Mouse (Mus musculus) gastrocnemius, adult 18-20 months (tissue): ENCODE results near the gene Bend3. TPM values are rescaled to one million over a fixed set of nuclear protein-coding genes. Genes with fewer than 3 reads are reported as not detected.

ENCODE experiments used
- DNase-seq: peaks from one replicate; pipeline ENCODE4 v3.0.0; 2021; ENCODE audit warnings: low spot score
- long read RNA-seq, 2 experiments: library from polyadenylated mRNA; stranded (forward); transcript quantifications; one replicate each; pipeline ENCODE4 v2.0.0; 2021
- total RNA-seq, 2 experiments: library from RNA; stranded (reverse); gene quantifications; 2 replicates each; pipeline ENCODE4 v1.2.3; 2021

Gene Bend3
- total RNA-seq = 1 to 10 TPM; 3.3 to 3.8 TPM
- long read RNA-seq, experiment 1, partial matches to known transcripts = 0 of 1 reads
- long read RNA-seq, experiment 1, other reads (novel, unspliced or antisense) = 1 of 1 reads
- long read RNA-seq, experiment 2 = 0 reads

DNA sequence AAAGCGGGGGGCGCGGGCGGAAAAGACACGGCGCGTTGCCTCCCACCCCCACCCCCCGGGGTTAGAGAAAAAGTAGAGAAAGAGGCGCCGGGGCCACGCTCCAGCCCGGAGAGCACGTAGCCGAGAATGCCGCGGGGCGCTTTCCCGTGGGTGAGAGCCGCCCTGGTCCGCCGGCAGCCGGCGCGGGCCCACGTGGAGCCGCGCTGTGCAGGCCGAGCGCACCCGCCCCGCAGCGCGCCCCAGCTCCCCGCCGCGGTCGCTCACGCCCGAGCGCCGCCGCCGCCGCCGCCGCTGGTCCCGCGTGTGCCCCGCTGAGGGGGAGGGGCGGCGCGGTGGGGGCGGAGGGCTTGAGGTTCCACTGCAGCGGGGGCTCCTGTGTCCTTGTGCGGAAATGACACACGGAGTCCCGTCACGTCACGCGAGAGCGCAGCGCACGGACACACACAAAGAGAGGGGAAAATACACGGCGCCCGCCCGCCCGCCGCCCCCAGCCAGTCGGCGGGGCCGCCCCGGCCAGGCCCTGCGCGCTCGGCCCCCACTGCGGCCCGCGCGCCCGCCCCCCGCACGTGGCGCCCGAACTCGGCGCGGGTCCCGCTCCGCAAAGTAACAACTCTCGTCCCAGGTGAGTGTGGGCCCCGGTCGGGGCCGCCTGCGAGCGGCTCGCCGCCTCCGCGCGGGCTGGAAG, at the start of gene Bend3:
Gene Bend3, plus strand, starts transcription at position 81 of the 685 bp plus-strand sequence.
- DNase-seq = peak; percentile 23

DNA sequence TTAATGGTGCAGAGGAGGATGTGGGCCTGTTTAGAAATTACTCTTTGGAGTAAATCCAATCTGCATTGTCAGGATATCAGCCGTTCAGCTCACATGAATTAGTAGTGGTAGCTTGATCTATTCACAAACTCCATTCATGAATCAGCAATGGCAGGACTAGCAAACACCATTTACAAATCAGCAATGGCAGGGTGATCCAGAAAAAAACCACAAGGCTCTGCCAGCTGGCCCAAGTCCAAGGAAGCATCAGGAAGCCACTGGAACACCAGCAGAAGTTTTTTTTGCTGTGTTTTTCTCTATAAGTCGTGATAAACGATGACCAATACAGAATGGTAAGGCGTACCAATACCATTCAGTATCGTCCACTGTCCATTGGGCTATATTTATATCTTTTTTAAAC, 48.0 kb upstream of the Bend3 start:
- DNase-seq = no peak

DNA sequence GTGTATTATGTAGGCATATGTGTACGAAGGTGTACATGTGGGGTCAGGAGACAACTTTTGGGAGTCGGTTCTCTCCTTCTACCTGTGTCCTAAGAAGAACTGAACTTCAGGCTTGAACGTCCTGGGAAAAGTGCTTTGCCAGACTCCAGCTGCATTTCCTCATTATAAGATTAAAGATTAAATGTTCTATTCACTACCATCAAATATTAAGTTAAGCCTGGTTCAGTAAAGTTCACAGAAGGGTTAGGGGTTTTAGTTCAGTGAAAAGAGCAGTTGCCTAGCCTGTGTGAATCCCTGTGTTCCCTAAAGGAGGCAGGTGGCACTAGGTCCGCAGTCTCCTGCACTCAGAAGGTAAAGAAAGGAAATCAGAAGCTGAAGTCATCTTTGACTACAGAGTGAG, 44.3 kb upstream of the Bend3 start:
- no peak for DNase-seq

DNA sequence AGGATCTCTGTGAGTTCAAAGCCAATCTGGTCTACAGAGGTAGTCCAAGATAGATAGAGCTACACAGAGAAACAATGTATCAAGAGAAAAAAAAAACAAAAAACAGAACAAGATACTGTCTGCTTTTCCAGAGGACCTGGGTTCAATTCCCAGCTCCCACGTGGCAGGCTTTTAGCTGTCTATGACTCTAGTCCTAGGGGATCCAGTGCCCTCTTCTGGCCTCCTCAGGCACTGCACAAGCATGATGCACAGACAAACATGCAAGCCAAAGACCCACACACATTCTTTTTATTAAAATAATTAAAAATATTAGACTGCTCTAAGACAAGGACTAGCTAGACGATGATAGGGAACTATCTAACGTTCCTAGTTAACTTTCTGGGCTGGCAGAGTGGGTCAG, 42.9 kb upstream of the Bend3 start:
- DNase-seq = no peak

DNA sequence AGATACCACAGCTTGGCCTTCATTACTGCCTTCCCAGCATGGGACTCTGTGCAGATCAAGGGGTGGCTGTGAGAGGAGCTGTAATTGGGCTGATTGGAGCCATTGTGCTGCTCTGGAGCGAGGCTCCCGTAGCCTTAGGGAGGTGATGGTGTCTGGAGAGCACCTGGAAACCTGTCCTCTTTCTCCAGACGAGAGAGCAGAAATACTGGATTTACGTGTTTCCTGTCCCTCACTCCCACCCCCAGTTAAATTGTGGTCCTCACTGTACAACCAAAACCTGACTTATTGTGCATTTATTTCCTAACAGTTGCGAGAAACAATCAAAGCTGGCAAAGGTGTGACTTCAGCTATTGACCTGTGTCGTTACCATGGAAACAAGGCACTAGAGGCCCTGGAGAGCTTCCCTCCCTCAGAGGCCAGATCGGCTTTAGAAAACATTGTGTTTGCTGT, 39.1 kb upstream of the Bend3 start:
- no peak for DNase-seq

DNA sequence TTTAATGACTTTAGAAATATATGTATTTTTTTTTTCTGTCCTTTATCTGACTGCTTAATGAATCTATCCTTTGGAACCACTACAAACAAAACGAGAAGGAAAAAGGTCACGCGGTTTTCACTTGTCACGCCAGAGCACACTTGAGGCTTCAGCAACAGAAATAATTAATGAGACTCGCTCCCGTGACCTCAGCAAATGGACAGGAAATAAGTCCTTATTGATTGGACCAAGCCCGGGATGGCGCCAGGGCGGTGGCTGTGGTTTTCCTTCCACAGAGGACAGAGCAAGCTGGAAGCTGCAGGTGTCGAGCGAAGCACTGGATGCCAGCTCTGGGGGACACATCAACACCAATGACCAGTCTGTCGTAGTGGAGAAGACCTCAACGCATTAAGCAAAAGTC, 38.6 kb upstream of the Bend3 start:
- DNase-seq = no peak

DNA sequence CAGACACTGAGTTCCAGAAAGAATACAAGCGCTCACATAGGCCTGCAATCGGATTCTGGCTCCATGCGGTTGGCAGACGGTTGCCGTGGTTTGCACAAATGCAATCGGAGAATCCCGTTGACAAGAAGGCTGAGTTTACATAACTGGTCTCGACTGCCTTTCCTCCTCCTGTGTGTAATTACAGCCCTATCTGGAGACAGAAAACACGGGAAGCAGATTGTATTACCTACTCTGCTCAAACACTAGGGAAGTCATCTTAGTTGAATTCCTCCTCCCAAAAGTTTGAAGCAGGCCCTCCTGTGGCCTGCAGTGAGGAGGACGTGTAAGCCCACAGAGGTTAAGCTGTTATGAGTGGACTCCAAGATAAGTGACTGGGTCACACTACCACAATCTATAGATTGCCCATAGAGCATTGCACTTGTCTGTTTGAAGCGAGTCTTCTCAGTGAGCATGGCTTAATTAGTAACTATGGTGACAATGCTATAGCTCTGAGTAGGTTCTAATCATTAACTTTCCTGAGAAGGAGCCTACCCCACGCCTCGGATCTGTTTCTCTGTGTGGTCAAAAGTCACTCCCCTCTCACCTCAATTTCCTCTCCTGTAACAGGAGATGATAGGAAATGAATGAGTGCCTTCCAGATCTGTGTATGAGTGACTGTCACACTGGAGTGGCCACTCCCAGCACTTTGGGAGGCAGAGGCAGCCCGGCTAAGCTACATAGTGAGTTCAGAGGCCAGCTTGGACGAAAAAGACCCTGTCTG, 37.5 kb upstream of the Bend3 start:
- DNase-seq = peak; percentile 52

DNA sequence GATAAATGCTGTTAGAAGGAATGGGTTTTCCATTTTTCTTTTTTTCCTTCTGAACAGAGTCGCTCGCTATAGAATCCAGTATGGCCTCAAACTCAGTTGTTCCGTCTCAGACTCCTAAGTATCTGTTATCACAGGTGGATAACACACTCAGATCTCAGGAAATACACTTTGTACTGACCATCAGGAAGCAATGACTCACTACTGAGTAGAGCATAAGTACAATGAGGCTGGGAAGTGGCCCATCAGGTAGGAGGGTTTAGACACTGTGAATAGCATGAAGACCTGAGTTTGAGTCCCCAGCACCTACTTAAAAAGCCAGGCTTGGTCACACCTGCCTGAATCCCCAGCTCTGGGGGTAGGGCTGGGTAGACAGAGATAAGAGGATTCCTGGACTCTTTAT, 30.0 kb upstream of the Bend3 start:
- no peak for DNase-seq

DNA sequence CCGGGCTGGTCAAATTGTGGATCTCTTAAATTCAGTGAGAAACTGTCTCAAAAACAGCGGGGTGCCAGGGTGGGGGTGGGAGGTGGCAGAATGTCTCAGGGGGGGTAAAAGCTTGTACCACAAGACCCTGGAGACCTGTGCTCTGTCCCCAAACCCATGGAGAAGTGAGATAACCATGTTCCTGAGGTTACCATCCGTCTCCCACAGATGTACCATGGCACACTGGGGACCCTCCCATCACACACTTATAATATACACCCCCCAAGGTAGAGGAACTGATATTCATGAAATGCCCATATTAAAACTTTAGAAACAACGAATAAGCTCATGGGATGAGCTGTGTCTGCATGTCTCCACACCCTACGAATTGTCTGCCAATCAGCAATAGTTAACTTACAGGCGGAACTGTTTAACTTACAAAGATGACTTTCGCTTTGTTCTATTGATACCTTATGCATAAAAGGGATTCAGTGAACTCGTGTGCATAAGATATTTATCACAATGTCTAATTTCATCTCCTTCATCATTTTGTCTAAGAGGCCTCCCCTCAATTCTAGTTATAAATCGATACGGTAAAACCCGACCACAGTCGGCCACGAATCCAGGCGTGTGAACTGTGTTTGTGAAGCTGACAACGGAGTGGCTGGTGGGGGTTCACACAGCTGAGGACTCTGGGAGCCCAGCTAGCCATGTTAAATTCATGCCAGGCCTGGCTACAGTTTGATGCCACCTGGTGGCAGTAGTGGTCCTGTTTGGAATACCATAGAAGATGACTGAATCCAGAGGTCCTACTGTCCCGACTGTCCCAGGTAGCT, 26.6 kb upstream of the Bend3 start:
- DNase-seq = peak; percentile 77

DNA sequence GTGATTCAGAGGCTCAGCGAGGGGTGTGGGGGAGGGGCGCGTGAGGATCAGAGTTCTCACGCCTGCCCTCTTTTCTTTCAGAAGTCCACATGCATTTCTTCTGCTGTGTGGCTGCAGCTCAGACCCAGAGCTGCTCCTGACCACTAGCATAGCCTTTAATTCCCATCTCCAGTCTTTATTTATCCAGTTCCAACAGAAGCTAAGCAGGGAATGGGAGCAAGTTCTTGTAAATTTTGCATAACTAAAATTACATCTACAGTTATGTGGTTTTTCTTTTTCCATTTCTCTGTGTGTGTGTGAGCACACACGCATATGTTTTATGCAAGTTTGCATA, 26.0 kb upstream of the Bend3 start:
- no peak for DNase-seq

DNA sequence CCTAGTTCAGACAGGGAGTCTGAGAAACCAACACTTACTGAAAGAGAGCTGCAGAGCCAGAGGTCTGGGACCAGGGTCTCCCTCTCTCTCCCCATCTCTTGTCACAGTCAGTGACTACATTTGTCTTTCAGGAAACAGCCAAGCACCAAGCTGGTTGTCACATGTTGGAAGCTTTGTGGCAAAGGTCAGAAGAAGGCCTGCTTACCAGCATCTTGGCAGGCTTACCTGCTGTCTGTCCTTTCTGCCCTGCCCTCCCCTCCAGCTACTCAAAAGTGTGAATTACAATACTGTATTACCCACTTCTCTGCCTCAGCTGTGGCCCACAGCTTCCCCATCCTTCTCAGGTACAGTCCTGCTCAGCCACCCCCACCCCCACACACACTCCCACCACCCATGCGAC, 24.4 kb upstream of the Bend3 start:
- DNase-seq = peak; percentile 21

DNA sequence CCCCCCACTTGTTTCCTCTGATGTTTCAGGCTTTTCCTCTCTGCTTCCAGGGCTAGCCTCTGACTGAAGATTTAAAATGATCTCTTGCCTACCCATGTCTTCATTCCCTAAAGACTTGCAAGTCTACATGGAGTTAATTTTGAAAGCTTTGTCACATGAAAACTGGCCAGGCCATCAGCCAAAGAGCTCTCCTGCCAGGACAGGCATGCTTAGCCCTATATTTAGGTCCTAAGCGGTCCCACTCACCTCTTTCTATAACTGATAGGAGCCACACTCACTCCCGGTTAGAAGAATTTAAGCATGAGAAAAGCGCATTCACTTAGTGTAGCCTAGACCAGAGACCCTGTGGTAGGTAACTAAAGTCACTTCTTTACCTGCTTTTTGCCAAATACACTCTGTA, 24.0 kb upstream of the Bend3 start:
- DNase-seq = peak; percentile 27

DNA sequence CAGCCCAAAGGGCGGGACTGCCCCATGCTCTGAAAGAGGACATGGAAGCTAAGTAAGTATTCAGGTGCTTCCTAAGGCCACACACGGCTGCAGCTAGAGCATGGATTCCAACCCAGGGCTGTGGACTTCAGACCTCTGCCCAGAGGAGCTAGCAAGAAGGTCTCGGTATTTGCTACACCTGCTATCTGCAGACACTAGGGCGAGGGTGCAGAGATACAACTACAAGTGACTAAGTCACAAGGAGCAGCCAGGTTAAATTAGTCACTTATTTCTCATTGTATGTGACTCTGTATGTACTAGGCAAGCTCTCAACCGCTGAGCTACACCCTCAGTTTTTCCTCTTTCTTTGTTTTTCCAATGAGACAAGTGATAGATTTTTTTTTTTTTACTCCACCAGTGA, 15.8 kb upstream of the Bend3 start:
- no peak for DNase-seq

DNA sequence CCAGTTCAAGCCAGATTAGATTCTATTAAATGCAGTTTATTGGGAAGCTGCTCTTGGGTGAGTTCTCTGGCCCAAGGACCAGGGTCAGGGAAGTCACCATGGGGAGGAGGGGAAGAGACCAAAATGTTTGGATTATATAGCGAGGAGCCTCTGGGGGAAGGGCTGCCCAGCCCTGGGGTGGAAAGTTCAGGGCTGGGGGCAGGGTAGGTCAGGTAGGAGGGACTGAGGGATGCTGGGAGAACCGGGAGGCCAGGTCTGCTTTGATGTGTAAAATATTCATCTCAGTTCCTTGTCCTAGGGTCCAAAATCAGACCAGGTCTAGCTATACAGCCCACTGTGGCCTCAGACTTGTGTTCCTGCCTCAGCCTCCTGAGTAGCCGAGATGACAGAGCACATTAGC, 15.4 kb upstream of the Bend3 start:
- DNase-seq = no peak

DNA sequence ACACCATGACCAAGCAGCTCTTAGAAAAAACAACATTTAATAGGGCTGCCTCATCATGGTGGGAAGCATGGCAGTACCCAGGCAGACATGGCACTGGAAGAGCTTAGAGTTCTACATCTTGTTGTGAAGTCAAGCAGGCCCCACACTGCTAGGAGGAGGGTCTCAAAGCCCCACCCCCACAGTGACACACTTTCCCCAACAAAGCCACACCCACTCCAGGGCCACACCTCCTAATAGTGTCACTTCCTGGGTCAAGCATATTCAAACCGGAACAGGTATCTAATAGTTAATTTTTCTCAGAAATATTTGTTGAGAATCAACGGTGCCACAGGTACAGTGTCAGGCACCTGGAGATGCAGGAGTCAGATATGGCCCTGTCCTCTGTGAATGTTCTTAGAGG, 12.4 kb upstream of the Bend3 start:
- DNase-seq = no peak

DNA sequence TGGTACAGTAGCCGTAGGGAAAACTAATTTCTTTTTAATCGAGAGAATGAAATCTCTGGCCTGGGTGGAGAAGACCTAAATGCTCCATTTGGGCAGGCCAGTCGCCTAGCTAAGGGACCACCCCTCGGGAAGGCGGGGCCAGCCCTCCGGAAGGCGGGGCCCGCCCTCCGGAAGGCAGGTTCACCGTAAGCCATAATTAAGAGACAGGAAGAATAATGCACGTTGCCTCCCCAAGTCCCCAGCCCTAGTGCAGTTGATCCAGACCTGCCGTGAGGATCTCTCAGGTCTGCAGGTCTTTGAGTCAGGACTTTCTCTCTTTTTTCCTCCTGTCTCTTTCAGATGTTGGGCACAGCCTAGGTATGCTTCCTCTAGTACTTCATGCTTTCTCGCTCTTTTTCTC, 11.0 kb upstream of the Bend3 start:
- no peak for DNase-seq

DNA sequence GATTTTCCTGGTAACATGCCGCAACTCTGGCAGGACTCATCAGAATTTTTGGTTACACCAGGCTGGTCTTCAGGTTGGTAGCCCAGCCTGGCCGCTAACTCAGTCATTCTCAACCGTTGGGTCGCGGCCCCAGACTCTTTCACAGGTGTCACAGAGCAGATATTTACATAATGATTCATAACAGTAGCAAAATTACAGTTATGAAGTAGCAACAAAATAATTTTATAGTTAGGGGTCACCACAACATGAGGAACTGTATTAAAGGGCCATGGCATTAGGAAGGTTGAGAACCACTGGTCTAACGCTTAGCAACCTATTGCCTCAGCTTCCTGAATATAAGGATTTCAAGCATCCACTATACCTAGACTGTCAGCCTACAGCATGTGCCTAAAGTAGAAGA, 10.3 kb upstream of the Bend3 start:
- no peak for DNase-seq

DNA sequence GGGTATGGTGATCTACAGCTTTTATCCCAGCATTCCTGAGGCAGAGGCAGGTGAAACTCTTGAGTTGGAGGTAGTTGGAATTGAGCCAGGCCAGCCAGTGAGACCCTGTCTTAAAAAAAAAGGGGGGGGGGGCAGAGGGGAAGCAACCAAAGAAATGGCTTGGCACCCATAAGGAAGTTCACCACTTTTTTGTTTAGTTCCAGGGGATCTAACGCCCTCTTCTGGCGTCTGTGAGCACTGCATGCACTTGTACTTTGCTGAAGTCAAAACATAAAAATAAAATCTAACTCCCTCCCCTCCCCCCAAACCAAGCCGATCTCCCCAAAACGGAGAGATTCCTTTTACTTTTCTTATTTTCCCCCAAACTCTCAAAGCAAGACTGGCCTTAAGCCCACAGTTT, 3.3 kb upstream of the Bend3 start:
- peak; percentile 30 for DNase-seq

DNA sequence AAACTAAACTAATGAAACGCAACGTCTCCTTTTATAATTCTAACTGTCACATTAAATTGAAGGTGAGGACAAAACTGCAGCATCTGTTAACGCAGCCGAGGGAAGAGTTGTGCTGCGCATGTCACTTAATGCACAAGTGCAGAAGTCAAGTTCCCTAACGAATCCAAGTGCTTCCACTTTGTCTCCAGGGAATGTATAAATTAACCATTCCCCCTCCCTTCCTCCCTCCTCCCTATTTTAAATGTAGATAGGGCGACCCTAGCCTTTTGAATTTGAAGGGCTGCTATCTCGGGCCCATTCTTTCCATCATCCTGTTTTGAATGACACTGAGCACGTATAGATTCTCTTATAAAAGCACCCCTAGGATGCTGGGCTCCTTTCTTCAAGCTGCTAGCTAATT, 1.2 kb upstream of the Bend3 start:
- DNase-seq = no peak

DNA sequence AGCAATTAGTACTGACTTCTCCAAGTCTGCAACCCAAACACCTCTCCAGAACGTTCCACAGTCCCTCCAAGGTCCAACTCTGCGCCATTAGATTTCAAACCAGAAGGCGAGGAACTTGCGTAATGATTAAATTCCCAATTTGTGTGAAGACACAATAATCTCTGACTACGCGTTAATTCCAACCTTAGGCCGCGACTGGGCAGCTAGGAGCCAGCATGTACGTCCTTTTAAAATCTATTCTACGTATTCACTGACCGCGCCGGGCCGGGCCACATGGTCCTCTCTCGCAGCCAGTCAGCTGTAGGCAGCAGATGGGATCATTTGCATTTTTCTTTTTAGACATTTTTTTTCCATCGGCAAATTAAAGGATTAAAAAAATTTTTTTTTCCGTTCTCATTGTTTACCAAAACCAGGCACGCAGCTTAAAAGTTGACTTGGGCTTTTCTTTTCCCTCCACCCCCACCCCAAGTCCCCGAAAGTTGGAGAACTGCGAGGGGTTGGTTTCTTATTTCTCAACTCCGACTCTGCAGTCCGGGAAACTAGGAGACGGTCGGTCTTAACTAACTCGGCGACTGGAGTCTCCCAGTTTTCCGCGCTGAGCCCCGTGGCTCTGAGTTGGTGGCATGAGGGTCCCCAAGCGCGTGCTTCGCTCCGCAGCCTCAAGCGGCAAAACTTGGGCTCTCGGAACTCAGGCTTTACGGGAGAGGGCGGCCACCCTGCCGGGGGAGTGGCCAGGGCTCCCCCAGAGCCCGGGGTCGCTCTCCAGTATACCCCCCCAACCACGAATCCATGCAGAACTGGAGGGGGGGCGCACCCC, 558 bp upstream of the Bend3 start:
- peak; percentile 50 for DNase-seq

DNA sequence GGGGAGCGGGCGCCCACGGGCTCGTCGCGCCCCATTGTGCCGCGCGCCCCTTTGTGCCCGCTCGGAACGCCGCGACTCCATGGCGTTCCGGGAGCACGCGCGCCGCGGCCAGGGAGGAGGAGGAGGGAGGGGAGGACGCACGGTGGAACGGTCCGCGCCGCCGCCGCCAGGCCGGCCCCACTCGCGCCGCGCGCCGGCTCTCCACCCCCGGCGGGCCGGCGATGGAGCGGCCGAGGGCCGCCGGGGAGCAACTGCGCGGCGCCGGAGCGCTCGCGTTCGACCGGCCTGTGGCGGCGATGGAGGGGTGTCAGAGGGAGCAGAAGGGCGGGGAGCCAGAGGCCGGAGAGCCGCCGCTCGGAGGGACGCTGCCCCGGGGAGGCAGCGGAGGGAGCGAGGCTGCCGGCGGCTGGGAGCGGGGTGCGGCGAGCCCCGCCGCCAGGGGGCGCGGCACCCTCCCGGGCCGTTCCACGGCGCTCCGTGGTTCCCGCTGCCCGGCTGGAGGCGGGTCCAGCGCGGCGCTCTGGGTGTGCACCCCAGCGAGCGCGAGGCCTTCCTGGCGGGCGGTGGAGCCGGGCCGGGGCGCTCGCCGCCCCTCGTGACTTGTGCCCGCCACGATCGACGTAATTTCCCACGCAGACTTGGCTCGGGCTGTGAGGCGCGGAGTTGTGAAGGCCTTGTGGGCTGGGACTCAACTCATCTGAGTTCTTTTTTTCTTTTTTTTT, 966 bp downstream of the Bend3 start:
- peak; percentile 83 for DNase-seq
